Mouse (Mus musculus) embryonic fibroblast, embryonic 13.5 days (primary cell): ENCODE data around the gene Kif26a.

Source experiments
- CTCF ChIP-seq: IDR thresholded peaks from 2 replicates; pipeline ENCODE4 v1.5.1; 2011; ENCODE audit warnings: mild to moderate bottlenecking, control low read depth, low read length, moderate library complexity, borderline replicate concordance; ENCODE audit not compliant: insufficient read depth
- POLR2A ChIP-seq: IDR thresholded peaks from 2 replicates; pipeline ENCODE4 v1.6.1; 2011; ENCODE audit warnings: low read depth, mild to moderate bottlenecking, control low read depth, low read length, moderate library complexity

DNA sequence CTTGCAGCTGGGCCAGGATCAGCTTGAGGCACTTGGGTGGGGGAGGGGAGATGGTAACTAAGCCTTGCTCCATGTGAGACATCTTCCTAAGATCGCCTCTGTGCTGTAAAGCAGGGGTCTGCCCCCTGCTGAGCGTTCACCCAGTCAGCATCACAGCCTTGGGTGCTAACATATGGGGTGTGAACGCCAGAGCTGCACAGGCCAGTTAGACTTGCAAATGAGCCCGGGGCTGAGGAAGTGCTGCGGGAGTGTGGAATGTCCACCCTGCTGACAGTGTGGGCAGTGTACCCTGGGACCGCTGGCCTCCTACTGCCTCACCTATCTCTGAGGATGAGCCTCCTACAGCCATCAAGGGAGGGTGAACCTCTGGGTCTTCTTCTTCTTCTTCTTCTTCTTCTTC, 45.7 kb downstream of the Kif26a start:
- no peak for TF ChIP-seq CTCF
- TF ChIP-seq POLR2A, result no peak
